ENCODE assay signal across 9 mouse cellular contexts in the genomic region with DNA sequence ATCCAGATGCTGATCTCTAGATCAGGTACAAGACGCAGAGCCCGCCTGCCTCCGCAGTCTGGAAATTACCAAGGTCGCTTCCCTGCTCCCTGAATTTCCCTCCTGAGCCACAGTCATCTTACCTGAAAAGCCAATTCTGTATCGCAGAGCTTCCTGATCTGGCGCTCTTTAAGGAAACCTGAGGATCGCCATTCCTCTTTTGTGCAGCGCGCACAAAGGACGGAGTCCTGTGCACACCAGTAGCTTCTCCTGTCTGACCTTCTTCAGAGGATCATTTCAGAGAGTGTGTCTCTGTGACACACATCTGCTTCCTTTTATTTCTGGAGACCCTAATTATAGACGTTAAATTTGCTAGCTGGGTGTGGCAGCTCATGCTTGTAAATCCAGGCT. TPM values are rescaled to one million over a fixed set of nuclear protein-coding genes. Genes with fewer than 3 reads are reported as not detected.
DNase-seq lines count a peak whose midpoint lies in the region; ATAC-seq and TF ChIP-seq lines count a peak whose summit lies in the region.
"Had no signal": no experiment of that assay in that cellular context is flagged by ENCODE, and none has a peak within 500 bp of the region (broad histone marks: within the 10 kb centered on the region; RNA-seq: fewer than 3 reads in every experiment).

No protein-coding gene starts in this region.

- 0 out of 2 replicates have a peak, but pooled peaks cover 3% of the 10 kb centered on the region for H3K4me1 ChIP-seq in kidney, postnatal 0 days (replicated peaks; ENCODE audit: insufficient read depth, low read length)
- H3K4me1 ChIP-seq in forebrain, embryonic 10.5 days = peaks cover 10% of the 10 kb centered on the region
- H3K4me1 ChIP-seq in limb, embryonic 12.5 days (replicated peaks) = peaks cover 6% of the 10 kb centered on the region; the same call in 1 of the 2 replicates
- H3K4me1 ChIP-seq in olfactory bulb, adult 2 months (ENCODE audit: control insufficient read depth, insufficient read depth, low read length) = no peaks in the 10 kb centered on the region
- H3K4me1 ChIP-seq in thymus, adult 2 months (replicated peaks; ENCODE audit: control insufficient read depth, insufficient read depth, low read length) = no peaks in the 10 kb centered on the region

- WGBS in kidney, postnatal 0 days = 1% methylated on average over 11 of the region's 11 CpGs
- under 1% methylated on average over 11 of the region's 11 CpGs for whole genome bisulfite sequencing in forebrain, embryonic 10.5 days
- under 1% methylated on average over 11 of the region's 11 CpGs for WGBS in limb, embryonic 12.5 days
- 3% methylated on average over 11 of the region's 11 CpGs for WGBS in olfactory bulb, adult 2 months
- WGBS in thymus, adult 2 months = 26% methylated on average over 11 of the region's 11 CpGs

- H3K4me2 ChIP-seq in kidney, postnatal 0 days (ENCODE audit: low read length) = peak overlapping the region; percentile 51
- peak overlapping the region; percentile 63 for H3K4me2 ChIP-seq in limb, embryonic 12.5 days

- H3K27ac ChIP-seq in kidney, postnatal 0 days = no peak overlapping the region
- peak overlapping the region; percentile 85 for H3K27ac ChIP-seq in forebrain, embryonic 10.5 days
- H3K27ac ChIP-seq in limb, embryonic 12.5 days = peak overlapping the region; percentile 31; the same call in 1 of the 2 replicates
- no peak overlapping the region for H3K27ac ChIP-seq in olfactory bulb, adult 2 months (ENCODE audit: insufficient read depth, low read depth, low read length)
- no peak overlapping the region for H3K27ac ChIP-seq in thymus, adult 2 months (ENCODE audit: control insufficient read depth, insufficient read depth, low read length)

- no peak for TF ChIP-seq CTCF in kidney, postnatal 0 days (IDR thresholded peaks at IDR 0.05; ENCODE audit: low read depth)
- no peak for TF ChIP-seq CTCF in olfactory bulb, adult 2 months (IDR thresholded peaks at IDR 0.05; ENCODE audit: insufficient read depth, low read depth, low read length)
- no peak for TF ChIP-seq CTCF in thymus, adult 2 months (IDR thresholded peaks at IDR 0.05; ENCODE audit: borderline replicate concordance, control insufficient read depth, extremely low read depth, insufficient read depth, low read length, poor library complexity)

- no peaks in the 10 kb centered on the region for H3K9me3 ChIP-seq in kidney, postnatal 0 days (replicated peaks; ENCODE audit: low read length)
- H3K9me3 ChIP-seq in forebrain, embryonic 10.5 days = no peaks in the 10 kb centered on the region
- no peaks in the 10 kb centered on the region for H3K9me3 ChIP-seq in limb, embryonic 12.5 days

- no peak for ATAC-seq in kidney, postnatal 0 days (replicated peaks; ENCODE audit: low FRiP score, low read depth)
- ATAC-seq in limb, embryonic 12.5 days (ENCODE audit: insufficient number of reproducible peaks, insufficient read depth, low FRiP score, low TSS enrichment, low read depth) = 0 out of 2 replicates have a peak, but pooled peaks have one; percentile 30
- no peak for ATAC-seq in activated CD4-positive, CD25-positive, alpha-beta regulatory T cell, adult 4 months

- no peak overlapping the region for H3K9ac ChIP-seq in kidney, postnatal 0 days (ENCODE audit: low read depth, low read length)
- peak overlapping the region; percentile 28 for H3K9ac ChIP-seq in limb, embryonic 12.5 days (replicated peaks)

- peak overlapping the region; percentile 27 for H3K4me3 ChIP-seq in kidney, postnatal 0 days (replicated peaks; ENCODE audit: low read depth, low read length)
- peak overlapping the region; percentile 67 for H3K4me3 ChIP-seq in forebrain, embryonic 10.5 days
- peak overlapping the region; percentile 48 for H3K4me3 ChIP-seq in limb, embryonic 12.5 days (replicated peaks)
- peak overlapping the region; percentile 80 for H3K4me3 ChIP-seq in olfactory bulb, adult 2 months (ENCODE audit: insufficient read depth, low read depth, low read length)
- no peak overlapping the region for H3K4me3 ChIP-seq in thymus, adult 2 months (ENCODE audit: control insufficient read depth, insufficient read depth, low read length)

- TF ChIP-seq POLR2A in olfactory bulb, adult 2 months (IDR thresholded peaks at IDR 0.05; ENCODE audit: insufficient read depth, low read depth, low read length) = no peak
- TF ChIP-seq POLR2A in thymus, adult 2 months (IDR thresholded peaks at IDR 0.05; ENCODE audit: control insufficient read depth, extremely low read depth, insufficient read depth, low read length, poor library complexity) = no peak

- no peak for DNase-seq in kidney, postnatal 0 days (ENCODE audit: low spot score)
- no peak for DNase-seq in kidney, postnatal 25 days
- DNase-seq in forebrain, embryonic 10.5 days (ENCODE audit: extremely low spot score, low spot score) = no peak
- DNase-seq in kidney, adult 9 months = no peak
- no peak for DNase-seq in thymus, adult 2 months
- DNase-seq: kidney, adult 8-10 months had no signal

- no peaks in the 10 kb centered on the region for H3K36me3 ChIP-seq in kidney, postnatal 0 days (ENCODE audit: insufficient read depth, low read length)
- H3K36me3 ChIP-seq in forebrain, embryonic 10.5 days (replicated peaks) = no peaks in the 10 kb centered on the region
- no peaks in the 10 kb centered on the region for H3K36me3 ChIP-seq in limb, embryonic 12.5 days
- H3K36me3 ChIP-seq in thymus, adult 2 months (ENCODE audit: control insufficient read depth, insufficient read depth, low read length) = no peaks in the 10 kb centered on the region

- H3K27me3 ChIP-seq in kidney, postnatal 0 days (ENCODE audit: insufficient read depth, low read length) = no peaks in the 10 kb centered on the region
- H3K27me3 ChIP-seq in forebrain, embryonic 10.5 days (ENCODE audit: poor library complexity, severe bottlenecking) = peaks cover 4% of the 10 kb centered on the region
- no peaks in the 10 kb centered on the region for H3K27me3 ChIP-seq in limb, embryonic 12.5 days
- H3K27me3 ChIP-seq in thymus, adult 2 months (ENCODE audit: control insufficient read depth, insufficient read depth, low read length) = no peaks in the 10 kb centered on the region

RNA-seq across cellular contexts. Expression of a gene that starts 47.7 kb away (rescaled TPM):
- 8.5 and 9.6 TPM in 2 replicates for polyA plus RNA-seq in kidney, postnatal 0 days (2015; fragmentation: Nextera tagmentation; extraction: Ambion mirVana)
- polyA plus RNA-seq in forebrain, embryonic 10.5 days (2016; fragmentation: Nextera tagmentation; extraction: Ambion mirVana) = 24.3 and 26.8 TPM in 2 replicates
- 23.2 and 25.2 TPM in 2 replicates for polyA plus RNA-seq in limb, embryonic 12.5 days (2016; fragmentation: Nextera tagmentation; extraction: Ambion mirVana)
- not detected in 2 replicates for polyA plus RNA-seq in olfactory bulb, adult 2 months (2012; ENCODE audit: insufficient read depth, insufficient read length, low replicate concordance, missing spikeins)
- polyA plus RNA-seq in activated CD4-positive, CD25-positive, alpha-beta regulatory T cell, adult 4 months (2017; shearing (Covaris generic)) = not detected
- polyA plus RNA-seq in thymus, adult 2 months (2012; rRNA removed) = 1.1 and 1.6 TPM in 2 replicates

Comparison
In these comparisons a context has a peak if more than half of its experiments do, and no peak if none do; other contexts are left out.
1. H3K27ac ChIP-seq: peak in forebrain, embryonic 10.5 days (single experiment) and limb, embryonic 12.5 days (single experiment); none in kidney, postnatal 0 days (single experiment), olfactory bulb, adult 2 months (single experiment) and thymus, adult 2 months (single experiment).